Mouse (Mus musculus) liver, postnatal 0 days (tissue): ENCODE measurements around the gene Herc1.

Source experiments
- CTCF ChIP-seq: sonication (generic); IDR thresholded peaks from 2 replicates; pipeline ENCODE4 v1.5.1; 2016; ENCODE audit warnings: antibody characterized with exemption, low read depth
- EP300 ChIP-seq: IDR thresholded peaks from 2 replicates; pipeline ENCODE4 v1.6.1; 2016; ENCODE audit warnings: antibody characterized with exemption, low read depth, mild to moderate bottlenecking

DNA sequence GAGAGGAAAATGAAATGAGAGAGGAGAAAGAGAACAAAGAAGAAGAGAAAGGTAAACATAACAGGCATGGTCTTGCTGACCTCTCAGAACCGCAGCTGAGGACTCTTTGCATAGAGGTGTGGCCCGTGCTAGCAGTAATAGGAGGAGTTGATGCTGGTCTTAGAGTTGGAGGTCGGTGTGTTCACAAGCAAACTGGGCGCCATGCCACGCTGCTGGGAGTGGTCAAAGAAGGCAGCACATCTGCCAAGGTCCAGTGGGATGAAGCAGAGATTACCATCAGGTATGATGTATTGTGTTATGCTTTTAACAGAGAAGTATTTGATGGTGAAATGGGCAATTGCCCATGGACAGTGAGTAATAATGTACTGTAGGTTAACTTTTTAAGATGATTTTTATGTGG lies 98.0 kb downstream of the Herc1 start:
- TF ChIP-seq CTCF (no peak), EP300 (no peak)
